Mouse (Mus musculus) heart, embryonic 11.5 days (tissue): ENCODE data around the gene Clca2. TPM values are rescaled to one million over a fixed set of nuclear protein-coding genes. Genes with fewer than 3 reads are reported as not detected.

Experiments used
- ATAC-seq: fragments of 200-750 bp; cut with Nextera tagmentation; replicated peaks from 2 replicates; pipeline ENCODE4 v1.8.0; 2017; ENCODE audit warnings: moderate library complexity; ENCODE audit not compliant: insufficient number of reproducible peaks, low FRiP score, low TSS enrichment
- H3K27ac ChIP-seq: fragments of 300-500 bp; sonication (generic); 2 replicates; pipeline ENCODE4 v1.5.1; 2014; ENCODE audit warnings: mild to moderate bottlenecking, low read depth, low read length
- H3K27me3 ChIP-seq: fragments of 300-500 bp; sonication (generic); 2 replicates; pipeline ENCODE4 v1.6.1; 2014; ENCODE audit warnings: mild to moderate bottlenecking, low read length, mixed read lengths; ENCODE audit not compliant: control insufficient read depth, insufficient read depth
- H3K36me3 ChIP-seq: fragments of 300-500 bp; sonication (generic); 2 replicates; pipeline ENCODE4 v1.6.1; 2014; ENCODE audit warnings: mild to moderate bottlenecking, low read length, moderate library complexity, mixed read lengths; ENCODE audit not compliant: control insufficient read depth, insufficient read depth
- H3K4me1 ChIP-seq: fragments of 300-500 bp; sonication (generic); 2 replicates; pipeline ENCODE4 v1.6.1; 2014; ENCODE audit warnings: low read length; ENCODE audit not compliant: control insufficient read depth, insufficient read depth
- H3K4me2 ChIP-seq: fragments of 300-500 bp; sonication (generic); 2 replicates; pipeline ENCODE4 v1.6.1; 2014; ENCODE audit warnings: mild to moderate bottlenecking, moderate library complexity
- H3K4me3 ChIP-seq: fragments of 300-500 bp; sonication (generic); 2 replicates; pipeline ENCODE4 v1.5.1; 2014; ENCODE audit warnings: low read depth, low read length
- H3K9ac ChIP-seq: fragments of 300-500 bp; sonication (generic); 2 replicates; pipeline ENCODE4 v1.6.1; 2014; ENCODE audit warnings: mild to moderate bottlenecking, low read depth, low read length, moderate library complexity
- H3K9me3 ChIP-seq: fragments of 300-500 bp; sonication (generic); replicated peaks from 2 replicates; pipeline ENCODE4 v1.6.1; 2016; ENCODE audit warnings: low read length; ENCODE audit not compliant: control insufficient read depth
- WGBS: fragments of 180-500 bp; shearing (Covaris S2); extraction: QIAGEN DNeasy Blood & Tissue Kit; methylation state at CpG from one replicate; pipeline ENCODE4 v1.1.7; 2014; ENCODE audit not compliant: insufficient replicate concordance; 5-methylcytosine and 5-hydroxymethylcytosine counted together
- polyA plus RNA-seq: library from polyadenylated mRNA; unstranded; fragments of >200 nt; fragmentation: Nextera tagmentation; extraction: Ambion mirVana; gene quantifications from 2 replicates; pipeline ENCODE4 v1.2.1, GENCODE M21; 2014

Gene Clca2
- polyA plus RNA-seq, 1 experiment from 2014 or later: 0.23 TPM

- H3K36me3 ChIP-seq: no peaks in the 10 kb centered on the region
- H3K9me3 ChIP-seq: peaks cover 3% of the 10 kb centered on the region; the same call in 1 of the 2 replicates
- ATAC-seq: no peak
- H3K9ac ChIP-seq: 0 out of 2 replicates have a peak overlapping the region, but pooled peaks have one; percentile 22
- H3K4me3 ChIP-seq: no peak overlapping the region
- H3K4me2 ChIP-seq: peak overlapping the region; percentile 43
- 20% methylated on average over 5 of the region's 5 CpGs for WGBS
- peaks cover 7% of the 10 kb centered on the region; the same call in 1 of the 2 replicates for H3K4me1 ChIP-seq
- H3K27ac ChIP-seq: no peak overlapping the region
- H3K27me3 ChIP-seq: no peaks in the 10 kb centered on the region
These were observed 4.5 kb upstream of the Clca2 start for GRCm38 (mm10) chr3:145103770-145104169.

DNA sequence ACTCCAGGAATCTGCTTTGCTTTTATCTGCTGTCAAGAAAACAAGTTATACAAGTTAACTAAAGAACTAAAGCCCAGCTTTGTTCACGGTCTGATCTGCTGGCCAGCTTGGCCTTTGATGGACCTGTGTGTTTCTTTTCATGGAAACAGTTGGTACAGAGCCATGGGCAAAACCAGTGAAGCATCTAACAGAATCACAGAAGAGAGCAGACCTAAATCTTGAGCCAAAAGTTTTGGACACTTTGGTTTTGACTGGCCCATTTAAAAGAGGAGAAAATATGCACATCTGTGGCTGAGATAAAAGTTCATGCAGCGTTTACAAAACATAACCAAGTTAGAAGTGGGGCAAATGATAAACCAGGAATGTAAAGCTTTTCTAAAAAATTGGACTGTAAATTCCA is 4.1 kb upstream of the Clca2 start:
- H3K9me3 ChIP-seq: no peaks in the 10 kb centered on the region
- no peak for ATAC-seq
- H3K27ac ChIP-seq: no peak overlapping the region
- H3K36me3 ChIP-seq: no peaks in the 10 kb centered on the region
- no peaks in the 10 kb centered on the region for H3K27me3 ChIP-seq
- peaks cover 7% of the 10 kb centered on the region; the same call in 1 of the 2 replicates for H3K4me1 ChIP-seq
- 58% methylated on average over 2 of the region's 2 CpGs for WGBS
- no peak overlapping the region for H3K4me3 ChIP-seq
- no peak overlapping the region for H3K9ac ChIP-seq
- no peak overlapping the region for H3K4me2 ChIP-seq

DNA sequence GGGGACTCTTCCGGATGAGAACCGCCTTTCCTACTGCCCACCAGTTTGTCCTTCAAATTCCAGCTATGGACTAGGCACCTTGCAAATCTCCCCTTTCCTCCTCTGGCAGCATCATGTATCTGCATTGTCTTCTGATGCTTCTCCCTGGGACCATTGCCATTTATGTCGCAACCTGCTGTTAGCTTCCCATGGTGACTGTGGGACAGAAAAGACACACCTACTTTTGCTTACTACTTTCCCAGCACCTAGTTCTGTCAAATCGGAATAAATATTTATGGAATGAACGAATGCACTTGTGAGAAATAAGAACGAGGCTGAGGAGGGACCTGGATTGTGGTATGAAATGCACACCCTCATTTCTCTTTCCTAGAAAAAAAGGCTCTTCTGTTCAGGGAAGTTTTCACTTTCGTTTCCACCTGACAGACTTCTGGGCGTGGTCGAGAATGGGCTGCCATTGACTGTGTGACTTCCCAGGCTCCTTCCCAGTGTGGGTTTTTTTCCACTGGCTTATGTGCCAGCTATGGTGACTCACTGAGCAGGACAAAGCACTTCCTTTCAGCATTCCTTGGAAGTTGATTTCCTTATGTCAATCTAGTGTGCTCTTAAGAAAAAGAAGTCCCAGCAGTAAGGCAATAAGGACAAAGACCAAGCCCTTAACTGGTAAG is 2.8 kb upstream of the Clca2 start:
- WGBS: 73% methylated on average over 9 of the region's 9 CpGs
- Histone ChIP-seq H3K27me3 (no peaks in the 10 kb centered on the region), H3K36me3 (no peaks in the 10 kb centered on the region), H3K9ac (no peak overlapping the region), H3K27ac (no peak overlapping the region), H3K4me3 (no peak overlapping the region), H3K4me1 (peaks cover 7% of the 10 kb centered on the region; the same call in 1 of the 2 replicates), H3K4me2 (no peak overlapping the region), H3K9me3 (no peaks in the 10 kb centered on the region)
- ATAC-seq: 0 out of 2 replicates have a peak, but pooled peaks have one; percentile 46

DNA sequence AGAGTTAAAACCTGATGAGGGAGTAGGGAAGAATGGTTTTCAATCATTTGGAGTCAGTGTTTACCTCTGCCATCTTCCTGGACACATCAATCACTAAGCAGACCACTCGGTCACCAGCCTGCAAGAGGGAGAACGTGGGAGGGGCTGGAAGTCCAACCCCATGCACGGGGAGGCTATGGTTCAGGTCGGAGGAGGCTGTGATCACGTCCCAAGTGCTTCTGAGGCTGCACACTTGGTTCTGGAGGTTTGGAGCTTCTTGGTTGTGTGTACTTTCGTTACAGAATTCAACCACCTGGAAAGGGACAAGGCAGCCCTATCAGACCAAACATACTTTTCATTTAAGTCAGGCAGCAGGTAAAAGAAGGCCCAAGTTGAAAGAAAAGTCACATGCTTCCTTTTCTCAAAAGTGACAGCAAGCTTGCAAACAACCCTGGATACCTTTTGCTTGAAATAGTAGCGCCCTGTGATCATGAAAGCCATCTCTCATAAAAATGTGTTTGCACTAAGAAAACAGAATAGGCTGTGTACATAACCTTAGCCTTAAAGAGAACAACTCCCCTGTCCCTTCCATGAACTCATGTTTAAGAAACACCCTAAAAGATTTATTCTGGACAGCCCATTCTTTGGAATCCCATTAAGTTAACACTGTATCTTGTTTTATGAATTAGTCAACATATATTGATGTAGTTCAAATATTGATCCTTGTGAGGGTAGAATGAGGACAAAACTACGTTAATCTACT is 11.2 kb downstream of the Clca2 start:
- no peak overlapping the region for H3K27ac ChIP-seq
- ATAC-seq: no peak
- 62% methylated on average over 8 of the region's 8 CpGs for WGBS
- H3K4me1 ChIP-seq: no peaks in the 10 kb centered on the region
- no peak overlapping the region for H3K9ac ChIP-seq
- H3K4me3 ChIP-seq: no peak overlapping the region
- no peaks in the 10 kb centered on the region for H3K9me3 ChIP-seq
- H3K4me2 ChIP-seq: no peak overlapping the region
- H3K36me3 ChIP-seq: no peaks in the 10 kb centered on the region
- H3K27me3 ChIP-seq: no peaks in the 10 kb centered on the region

GRCm38 (mm10) chr3:145086180-145086579 is 13.1 kb downstream of the Clca2 start:
- ATAC-seq: no peak

DNA sequence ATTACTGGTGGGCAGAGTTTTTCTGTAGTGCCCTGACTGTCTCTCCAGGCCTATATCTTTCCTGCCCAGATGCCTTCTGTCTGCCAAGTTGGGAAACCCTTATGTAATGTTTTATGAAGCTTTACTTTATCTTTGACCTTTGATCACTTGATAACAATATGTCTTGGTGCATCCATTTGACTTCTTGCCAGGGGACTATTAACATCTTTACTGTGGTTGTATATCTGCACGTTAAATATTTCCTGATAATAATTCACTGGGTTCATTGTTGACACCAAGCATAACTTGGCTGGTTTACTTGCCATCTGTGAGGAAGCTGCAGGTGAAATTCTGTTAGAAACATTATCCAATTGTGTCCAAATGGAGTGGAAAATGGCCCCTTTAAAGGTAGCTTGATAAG is 16.2 kb downstream of the Clca2 start:
- ATAC-seq: no peak
- no peak overlapping the region for H3K9ac ChIP-seq
- H3K36me3 ChIP-seq: no peaks in the 10 kb centered on the region
- 70% methylated on average over 1 of the region's 1 CpGs for WGBS
- H3K4me3 ChIP-seq: no peak overlapping the region
- no peaks in the 10 kb centered on the region for H3K4me1 ChIP-seq
- no peak overlapping the region for H3K4me2 ChIP-seq
- H3K27me3 ChIP-seq: no peaks in the 10 kb centered on the region
- H3K9me3 ChIP-seq: no peaks in the 10 kb centered on the region
- no peak overlapping the region for H3K27ac ChIP-seq

More at GRCm38 (mm10) chr3:145086180-145086579, 13.1 kb downstream of the Clca2 start:
- WGBS: 82% methylated on average over 14 of the region's 14 CpGs
- H3K4me2 ChIP-seq: no peak overlapping the region
- H3K9ac ChIP-seq: no peak overlapping the region
- H3K27ac ChIP-seq: no peak overlapping the region
- H3K9me3 ChIP-seq: no peaks in the 10 kb centered on the region
- no peaks in the 10 kb centered on the region for H3K36me3 ChIP-seq
- H3K4me3 ChIP-seq: no peak overlapping the region
- H3K4me1 ChIP-seq: no peaks in the 10 kb centered on the region
- no peaks in the 10 kb centered on the region for H3K27me3 ChIP-seq

DNA sequence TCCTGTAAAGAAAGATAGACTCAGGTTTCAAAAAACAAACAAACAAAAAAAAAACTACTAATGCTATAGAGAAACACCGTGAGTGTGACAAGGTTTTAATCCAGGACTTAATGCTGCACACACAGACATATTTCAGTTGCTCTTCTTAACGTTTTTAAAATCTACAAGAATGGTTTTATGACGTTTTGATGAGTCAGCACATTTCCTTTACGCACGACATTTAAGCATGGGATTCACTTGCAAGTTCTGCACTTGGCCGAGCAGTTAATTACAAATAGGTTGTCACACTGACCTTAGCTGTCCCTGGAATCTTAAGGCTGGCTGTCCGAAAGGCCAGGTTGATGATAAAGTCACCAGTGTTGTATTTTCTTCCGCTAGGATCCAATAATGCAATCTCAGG is 18.3 kb downstream of the Clca2 start:
- no peak overlapping the region for H3K4me2 ChIP-seq
- no peaks in the 10 kb centered on the region for H3K27me3 ChIP-seq
- no peaks in the 10 kb centered on the region for H3K4me1 ChIP-seq
- H3K4me3 ChIP-seq: no peak overlapping the region
- H3K36me3 ChIP-seq: no peaks in the 10 kb centered on the region
- no peaks in the 10 kb centered on the region for H3K9me3 ChIP-seq
- ATAC-seq: no peak
- H3K9ac ChIP-seq: no peak overlapping the region
- 68% methylated on average over 8 of the region's 8 CpGs for WGBS
- H3K27ac ChIP-seq: no peak overlapping the region

DNA sequence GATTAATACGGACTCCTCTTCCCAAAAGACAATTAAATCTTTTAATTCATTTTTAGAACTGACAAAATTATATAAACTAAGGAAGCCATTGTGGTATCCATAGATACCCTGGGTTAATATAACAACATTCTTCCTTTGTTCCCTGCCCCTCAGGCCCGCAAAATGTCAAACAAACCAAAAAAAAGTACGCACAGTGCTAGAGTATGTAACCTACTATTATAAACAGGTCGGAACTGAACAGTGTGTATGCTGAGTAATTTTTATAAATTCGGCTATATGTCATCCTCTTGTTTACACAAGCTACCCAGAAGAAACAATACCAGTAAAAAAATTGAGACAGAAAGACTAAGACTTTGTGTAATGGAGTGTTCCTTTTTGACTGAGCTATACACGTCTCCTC is 20.8 kb downstream of the Clca2 start:
- no peak overlapping the region for H3K9ac ChIP-seq
- H3K27ac ChIP-seq: no peak overlapping the region
- H3K36me3 ChIP-seq: no peaks in the 10 kb centered on the region
- no peaks in the 10 kb centered on the region for H3K27me3 ChIP-seq
- H3K9me3 ChIP-seq: no peaks in the 10 kb centered on the region
- H3K4me2 ChIP-seq: no peak overlapping the region
- ATAC-seq: no peak
- H3K4me3 ChIP-seq: no peak overlapping the region
- H3K4me1 ChIP-seq: no peaks in the 10 kb centered on the region
- WGBS: 77% methylated on average over 6 of the region's 6 CpGs
